Mouse (Mus musculus) duodenum, adult 2 months (tissue): ENCODE data around the gene Tbc1d16. TPM values are rescaled to one million over a fixed set of nuclear protein-coding genes. Genes with fewer than 3 reads are reported as not detected.

Experiments used
- polyA plus RNA-seq: library from polyadenylated mRNA; depleted of rRNA; stranded (reverse); fragments of >200 nt; gene quantifications from 2 replicates; pipeline ENCODE4 v1.2.3, GENCODE M21; 2012; ENCODE audit warnings: low replicate concordance; rRNA removed

Gene Tbc1d16
- polyA plus RNA-seq: 2.4 and 5.3 TPM in 2 replicates

DNA sequence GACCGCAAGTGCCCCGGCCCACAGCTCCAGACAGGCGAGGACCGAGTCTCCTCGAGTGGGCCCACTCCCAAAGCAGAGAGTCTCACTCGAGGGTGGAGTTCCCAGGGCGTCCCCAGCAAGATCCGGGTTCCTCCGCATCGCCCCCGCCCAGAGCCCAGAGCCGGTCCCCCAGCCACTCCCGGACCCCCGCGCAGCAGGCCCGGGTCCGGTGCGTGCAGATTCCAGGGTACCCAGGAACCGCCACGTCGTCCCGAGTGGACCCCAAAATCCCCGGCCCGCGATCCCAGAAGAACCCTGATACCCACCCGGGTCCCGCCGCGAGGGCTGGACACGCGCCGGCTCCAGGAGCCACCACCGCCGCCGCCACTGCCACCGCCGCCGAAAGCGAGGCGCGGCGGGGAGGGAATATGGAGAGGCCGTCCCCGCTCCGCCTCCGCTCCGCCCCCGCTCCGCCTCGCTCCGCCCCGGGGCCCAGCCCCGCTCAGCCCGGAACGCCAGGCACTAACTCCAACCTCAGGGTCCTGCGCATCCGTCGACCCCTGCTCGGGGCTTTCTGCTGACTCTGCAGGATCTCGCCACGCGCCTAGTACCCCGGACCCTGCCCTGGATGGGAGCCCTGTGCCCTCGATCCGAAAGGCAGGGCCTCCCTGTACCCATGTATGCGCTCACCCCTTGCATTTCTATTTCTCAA, at the start of gene Tbc1d16, which contains the start of gene Ccdc40:
TSS of gene Tbc1d16 (minus strand) at position 409 of the 691 bp plus-strand sequence.
TSS of gene Ccdc40 (plus strand) at position 482 of the 691 bp plus-strand sequence.

DNA sequence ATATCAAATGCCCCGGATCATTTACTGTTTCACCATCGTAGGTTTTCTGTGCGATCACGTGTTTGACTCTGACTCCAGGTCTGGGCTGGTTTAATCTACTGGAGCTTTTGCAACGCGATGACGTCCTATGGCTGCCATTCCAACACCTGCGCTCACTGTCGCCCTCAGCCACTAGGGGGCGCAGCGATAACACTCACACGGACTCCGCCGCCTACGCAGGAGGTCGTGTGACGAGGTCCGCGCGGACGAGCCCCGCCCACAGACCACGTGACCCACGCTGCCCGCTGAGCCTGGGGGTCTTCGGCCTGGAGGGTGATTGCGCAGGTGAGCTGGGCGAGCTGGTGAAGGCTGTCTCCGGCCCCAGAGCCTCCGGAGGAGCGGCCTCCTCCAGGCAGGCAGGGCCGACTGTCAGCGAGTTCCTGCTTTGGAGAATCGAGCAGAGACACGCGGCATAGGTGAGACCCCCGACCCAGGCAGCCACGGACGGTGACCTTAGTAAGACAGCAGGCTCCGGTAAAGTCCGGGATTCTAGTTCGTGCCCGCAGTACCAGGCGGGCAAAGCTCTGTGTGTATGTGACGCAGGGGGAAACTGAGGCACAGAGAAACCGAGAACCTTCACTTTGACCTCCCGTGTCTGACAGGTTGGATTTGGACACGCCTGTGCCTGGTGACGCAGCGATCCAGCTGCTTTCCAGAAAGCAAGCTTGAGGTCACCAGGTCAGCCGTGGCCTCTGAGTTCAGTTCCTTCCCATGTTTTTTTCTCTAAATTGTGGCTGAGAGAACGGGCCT, 39.7 kb upstream of the Tbc1d16 start, which contains the start of gene Gaa:
TSS of gene Gaa (plus strand) at position 120 of the 789 bp plus-strand sequence.

Other genes starting within 250 kb of the Tbc1d16 start
- 4.8 and 1,366 TPM in 2 replicates for gene Enpp7, start 240.3 kb downstream of the Tbc1d16 start, polyA plus RNA-seq
- 2.0 and 3.3 TPM in 2 replicates for gene Cbx2, start 205.5 kb downstream of the Tbc1d16 start, polyA plus RNA-seq
- 3.4 and 8.1 TPM in 2 replicates for gene Cbx8, start 187.5 kb downstream of the Tbc1d16 start, polyA plus RNA-seq
- gene Cbx4, start 142.3 kb downstream of the Tbc1d16 start, polyA plus RNA-seq: 8.4 and 9.1 TPM in 2 replicates
- 0.28 TPM in 1 of 2 replicates, not detected in the other for gene Ccdc40, start 73 bp upstream of the Tbc1d16 start, polyA plus RNA-seq
- 44.2 and 89.5 TPM in 2 replicates for gene Gaa, start 39.4 kb upstream of the Tbc1d16 start, polyA plus RNA-seq
- 33.8 and 34.3 TPM in 2 replicates for gene Eif4a3, start 71.6 kb upstream of the Tbc1d16 start, polyA plus RNA-seq
- gene Card14, start 79.3 kb upstream of the Tbc1d16 start, polyA plus RNA-seq: 3.8 and 5.5 TPM in 2 replicates
- 13.0 and 22.7 TPM in 2 replicates for gene Sgsh, start 127.0 kb upstream of the Tbc1d16 start, polyA plus RNA-seq
- 9.8 and 13.4 TPM in 2 replicates for gene Slc26a11, start 127.1 kb upstream of the Tbc1d16 start, polyA plus RNA-seq
- 7.4 and 9.7 TPM in 2 replicates for gene Rnf213, start 164.6 kb upstream of the Tbc1d16 start, polyA plus RNA-seq